Mouse (Mus musculus): ENCODE results near the gene Pom121. TPM values are rescaled to one million over a fixed set of nuclear protein-coding genes. Genes with fewer than 3 reads are reported as not detected.

Gene Pom121
- polyA plus RNA-seq (2015; fragmentation: Nextera tagmentation; extraction: Ambion mirVana), result 10.6 and 11.0 TPM in 2 replicates

DNA sequence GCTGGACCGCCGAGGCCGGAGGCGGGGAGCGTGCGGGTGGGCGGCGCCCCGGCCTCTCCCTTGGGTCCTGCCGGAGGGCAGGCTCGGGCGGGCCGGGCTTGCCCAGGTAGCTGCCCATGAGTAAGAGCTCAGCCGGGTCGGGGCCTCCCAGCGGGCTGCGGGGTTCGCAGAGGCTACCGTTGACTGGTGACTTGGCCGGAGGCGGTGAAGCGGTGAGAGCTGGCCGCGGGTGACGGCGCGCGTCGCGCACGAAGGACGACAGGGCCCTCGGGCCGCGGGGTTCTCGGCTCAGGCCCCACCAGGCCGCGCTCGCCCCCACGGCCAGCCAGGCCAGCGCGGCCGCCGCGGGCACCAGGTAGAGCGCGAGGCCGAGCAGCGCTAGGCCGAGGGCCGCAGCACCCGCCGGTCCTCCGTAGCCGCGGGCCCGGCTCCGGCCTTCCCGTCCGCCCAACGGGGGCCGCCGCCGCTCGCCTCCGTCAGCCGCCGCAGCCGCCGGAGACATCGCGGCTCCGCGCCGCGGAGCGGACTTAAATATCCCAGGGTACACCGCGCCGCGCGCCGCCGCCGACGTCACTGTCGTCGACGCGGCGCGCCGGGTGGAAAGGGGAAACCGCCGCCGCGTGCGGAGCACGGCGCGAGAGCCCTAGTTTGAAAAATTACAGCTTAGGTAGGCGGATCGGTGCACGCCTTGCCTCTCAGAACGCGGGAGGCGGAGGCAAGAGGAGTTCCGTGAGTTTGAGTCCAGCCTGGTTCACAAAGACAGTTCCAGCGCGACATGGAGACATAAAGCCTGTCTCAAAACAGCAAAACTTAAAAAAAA lies at the start of gene Pom121:
Gene Pom121 (minus strand): TSS at position 543 of the 820 bp plus-strand sequence.
- peak; percentile 95 for ATAC-seq
- under 1% methylated on average over 109 of the region's 110 CpGs for WGBS
- peaks cover 19% of the 10 kb centered on the region for H3K36me3 ChIP-seq
- peak within 1 kb of the TSS; percentile 96 for H3K4me3 ChIP-seq (replicated peaks)
- H3K9ac ChIP-seq, result peak within 1 kb of the TSS; percentile 98
- peaks cover 4% of the 10 kb centered on the region; the same call in 1 of the 2 replicates for H3K4me1 ChIP-seq (replicated peaks)
- H3K27me3 ChIP-seq (replicated peaks), result no peaks in the 10 kb centered on the region
- peak within 1 kb of the TSS; percentile 86 for H3K27ac ChIP-seq
- peak within 1 kb of the TSS; percentile 79 for H3K4me2 ChIP-seq (replicated peaks)
- no peaks in the 10 kb centered on the region for H3K9me3 ChIP-seq

- no peaks in the 10 kb centered on the region for H3K4me1 ChIP-seq (replicated peaks)
- H3K4me2 ChIP-seq (replicated peaks), result no peak overlapping the region
- WGBS, result 47% methylated on average over 7 of the region's 7 CpGs
- no peak for ATAC-seq
- H3K27me3 ChIP-seq (replicated peaks), result no peaks in the 10 kb centered on the region
- no peaks in the 10 kb centered on the region for H3K36me3 ChIP-seq
- no peak overlapping the region for H3K4me3 ChIP-seq (replicated peaks)
- no peaks in the 10 kb centered on the region for H3K9me3 ChIP-seq
- H3K27ac ChIP-seq, result peak overlapping the region; percentile 36; the same call in 1 of the 2 replicates
- H3K9ac ChIP-seq, result no peak overlapping the region
Measured at GRCm38 (mm10) chr5:135442430-135442829, 48.1 kb upstream of the Pom121 start.

GRCm38 (mm10) chr5:135435039-135435438 lies 40.7 kb upstream of the Pom121 start:
- peaks cover 11% of the 10 kb centered on the region; the same call in 1 of the 2 replicates for H3K36me3 ChIP-seq
- no peaks in the 10 kb centered on the region for H3K27me3 ChIP-seq (replicated peaks)
- no peak overlapping the region for H3K27ac ChIP-seq
- no peak for ATAC-seq
- H3K4me3 ChIP-seq (replicated peaks), result no peak overlapping the region
- WGBS, result 97% methylated on average over 10 of the region's 10 CpGs
- H3K4me2 ChIP-seq (replicated peaks), result no peak overlapping the region
- no peaks in the 10 kb centered on the region for H3K4me1 ChIP-seq (replicated peaks)
- no peak overlapping the region for H3K9ac ChIP-seq
- H3K9me3 ChIP-seq, result peaks cover 4% of the 10 kb centered on the region; the same call in 1 of the 2 replicates

- WGBS, result 97% methylated on average over 4 of the region's 4 CpGs
- Histone ChIP-seq H3K9me3 (peaks cover 4% of the 10 kb centered on the region; the same call in 1 of the 2 replicates), H3K4me1 (replicated peaks) (no peaks in the 10 kb centered on the region), H3K4me2 (replicated peaks) (no peak overlapping the region), H3K9ac (no peak overlapping the region), H3K36me3 (peaks cover 16% of the 10 kb centered on the region; the same call in 1 of the 2 replicates), H3K4me3 (replicated peaks) (no peak overlapping the region), H3K27me3 (replicated peaks) (no peaks in the 10 kb centered on the region), H3K27ac (no peak overlapping the region)
- ATAC-seq, result no peak
Measured at GRCm38 (mm10) chr5:135433861-135434260, 39.5 kb upstream of the Pom121 start.

- Histone ChIP-seq H3K27me3 (replicated peaks) (no peaks in the 10 kb centered on the region), H3K9me3 (peaks cover 4% of the 10 kb centered on the region; the same call in 1 of the 2 replicates), H3K4me3 (replicated peaks) (no peak overlapping the region), H3K4me1 (replicated peaks) (no peaks in the 10 kb centered on the region), H3K4me2 (replicated peaks) (no peak overlapping the region), H3K9ac (no peak overlapping the region), H3K36me3 (peaks cover 24% of the 10 kb centered on the region; the same call in 1 of the 2 replicates), H3K27ac (no peak overlapping the region)
- no peak for ATAC-seq
- 82% methylated on average over 6 of the region's 6 CpGs for WGBS
Measured at GRCm38 (mm10) chr5:135431111-135431510, 36.8 kb upstream of the Pom121 start.

GRCm38 (mm10) chr5:135428786-135429185 lies 34.4 kb upstream of the Pom121 start:
- H3K36me3 ChIP-seq, result peaks cover 24% of the 10 kb centered on the region
- WGBS, result 71% methylated on average over 5 of the region's 5 CpGs

GRCm38 (mm10) chr5:135410266-135410665 lies 15.9 kb upstream of the Pom121 start:
- no peak for ATAC-seq
- H3K36me3 ChIP-seq, result peaks cover 12% of the 10 kb centered on the region; the same call in 1 of the 2 replicates
- no peaks in the 10 kb centered on the region for H3K27me3 ChIP-seq (replicated peaks)
- H3K9me3 ChIP-seq, result no peaks in the 10 kb centered on the region
- 90% methylated on average over 9 of the region's 9 CpGs for WGBS
- H3K9ac ChIP-seq, result no peak overlapping the region
- no peak overlapping the region for H3K27ac ChIP-seq
- H3K4me3 ChIP-seq (replicated peaks), result no peak overlapping the region
- no peaks in the 10 kb centered on the region for H3K4me1 ChIP-seq (replicated peaks)
- H3K4me2 ChIP-seq (replicated peaks), result no peak overlapping the region

More at GRCm38 (mm10) chr5:135428786-135429185, 34.4 kb upstream of the Pom121 start:
- H3K27ac ChIP-seq, result no peak overlapping the region
- ATAC-seq, result no peak
- no peaks in the 10 kb centered on the region for H3K4me1 ChIP-seq (replicated peaks)
- no peak overlapping the region for H3K4me2 ChIP-seq (replicated peaks)
- H3K4me3 ChIP-seq (replicated peaks), result no peak overlapping the region
- H3K27me3 ChIP-seq (replicated peaks), result no peaks in the 10 kb centered on the region
- no peak overlapping the region for H3K9ac ChIP-seq
- H3K9me3 ChIP-seq, result peaks cover under 1% of the 10 kb centered on the region; the same call in 1 of the 2 replicates

DNA sequence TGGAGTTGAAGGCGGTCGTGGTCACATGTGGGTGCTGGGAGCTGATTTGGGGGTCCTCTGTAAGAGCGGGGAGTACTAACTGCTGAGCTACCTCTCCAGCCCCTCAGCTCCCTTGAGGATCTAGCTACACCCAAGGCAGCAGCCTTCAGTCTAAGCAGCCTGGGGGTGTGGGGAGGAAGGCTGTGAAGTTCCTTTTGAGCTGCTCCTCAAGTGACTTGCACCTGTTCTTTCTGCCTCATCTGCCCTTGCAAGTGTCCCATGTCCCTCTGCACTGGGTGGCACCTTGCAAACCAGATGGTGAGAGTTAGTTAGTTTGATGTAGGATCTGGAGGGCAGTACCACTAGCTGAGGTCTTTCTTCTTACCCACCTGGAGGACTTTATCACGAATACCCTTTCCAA lies 13.8 kb upstream of the Pom121 start:
- WGBS, result 83% methylated on average over 4 of the region's 4 CpGs
- H3K4me3 ChIP-seq (replicated peaks), result no peak overlapping the region
- H3K27ac ChIP-seq, result no peak overlapping the region
- H3K9me3 ChIP-seq, result no peaks in the 10 kb centered on the region
- no peak overlapping the region for H3K4me2 ChIP-seq (replicated peaks)
- H3K27me3 ChIP-seq (replicated peaks), result no peaks in the 10 kb centered on the region
- no peak for ATAC-seq
- no peak overlapping the region for H3K9ac ChIP-seq
- no peaks in the 10 kb centered on the region for H3K36me3 ChIP-seq
- no peaks in the 10 kb centered on the region; the same call in 1 of the 2 replicates for H3K4me1 ChIP-seq (replicated peaks)

GRCm38 (mm10) chr5:135405437-135405836 lies 11.1 kb upstream of the Pom121 start:
- WGBS, result 80% methylated on average over 9 of the region's 9 CpGs
- peak; percentile 90 for ATAC-seq

GRCm38 (mm10) chr5:135404623-135405022 lies 10.3 kb upstream of the Pom121 start:
- WGBS, result 38% methylated on average over 20 of the region's 20 CpGs
- Histone ChIP-seq H3K4me1 (replicated peaks) (no peaks in the 10 kb centered on the region; the same call in 1 of the 2 replicates), H3K4me2 (replicated peaks) (no peak overlapping the region), H3K27me3 (replicated peaks) (no peaks in the 10 kb centered on the region), H3K27ac (no peak overlapping the region), H3K9ac (no peak overlapping the region), H3K36me3 (no peaks in the 10 kb centered on the region), H3K4me3 (replicated peaks) (no peak overlapping the region), H3K9me3 (no peaks in the 10 kb centered on the region)
- peak; percentile 30; the same call in 1 of the 2 replicates for ATAC-seq

More at GRCm38 (mm10) chr5:135405437-135405836, 11.1 kb upstream of the Pom121 start:
- Histone ChIP-seq H3K36me3 (no peaks in the 10 kb centered on the region), H3K4me3 (replicated peaks) (no peak overlapping the region), H3K27ac (0 out of 2 replicates have a peak overlapping the region, but pooled peaks have one; percentile 40), H3K27me3 (replicated peaks) (no peaks in the 10 kb centered on the region), H3K4me2 (replicated peaks) (no peak overlapping the region), H3K4me1 (replicated peaks) (no peaks in the 10 kb centered on the region; the same call in 1 of the 2 replicates), H3K9ac (no peak overlapping the region), H3K9me3 (no peaks in the 10 kb centered on the region)

- Histone ChIP-seq H3K27me3 (replicated peaks) (no peaks in the 10 kb centered on the region), H3K27ac (no peak overlapping the region), H3K4me2 (replicated peaks) (no peak overlapping the region), H3K9ac (no peak overlapping the region), H3K4me3 (replicated peaks) (no peak overlapping the region), H3K4me1 (replicated peaks) (no peaks in the 10 kb centered on the region; the same call in 1 of the 2 replicates), H3K9me3 (no peaks in the 10 kb centered on the region), H3K36me3 (no peaks in the 10 kb centered on the region)
- WGBS, result 6% methylated on average over 2 of the region's 2 CpGs
- ATAC-seq, result peak; percentile 49; the same call in 1 of the 2 replicates
Measured at GRCm38 (mm10) chr5:135400244-135400643, 5.9 kb upstream of the Pom121 start.

- peaks cover 2% of the 10 kb centered on the region; the same call in 1 of the 2 replicates for H3K4me1 ChIP-seq (replicated peaks)
- no peaks in the 10 kb centered on the region for H3K27me3 ChIP-seq (replicated peaks)
- WGBS, result 58% methylated on average over 6 of the region's 6 CpGs
- H3K9ac ChIP-seq, result no peak overlapping the region
- no peak overlapping the region for H3K27ac ChIP-seq
- no peaks in the 10 kb centered on the region for H3K36me3 ChIP-seq
- H3K4me2 ChIP-seq (replicated peaks), result no peak overlapping the region
- H3K4me3 ChIP-seq (replicated peaks), result no peak overlapping the region
- no peaks in the 10 kb centered on the region for H3K9me3 ChIP-seq
- ATAC-seq, result no peak
Measured at GRCm38 (mm10) chr5:135399382-135399781, 5.0 kb upstream of the Pom121 start.
